Mouse (Mus musculus): Measurements from ENCODE around the gene Magi1.

DNA sequence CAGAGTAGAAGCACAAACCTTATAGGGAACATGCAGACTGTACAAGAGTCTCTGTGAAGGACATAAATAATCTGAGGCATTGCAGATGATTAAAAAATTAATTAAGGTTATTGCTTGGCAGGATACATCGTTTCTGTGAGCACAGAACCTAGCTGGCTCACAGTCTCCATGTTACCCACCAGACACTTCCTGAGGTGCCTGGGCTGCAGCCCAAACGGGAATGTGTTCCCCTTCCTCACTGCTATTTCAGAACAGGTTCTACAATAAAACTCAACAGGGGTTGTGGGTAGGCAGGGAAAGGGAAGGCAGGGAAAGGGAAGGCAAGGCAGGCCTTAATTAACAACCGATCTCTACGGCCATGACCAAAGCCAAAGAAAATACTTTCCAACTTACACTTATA is 483.3 kb downstream of the Magi1 start:
- TF ChIP-seq CTCF (IDR thresholded peaks at IDR 0.05; ENCODE audit: insufficient read depth, low read depth, low read length), result no peak
- no peak for TF ChIP-seq POLR2A (IDR thresholded peaks at IDR 0.05; ENCODE audit: insufficient read depth, low read depth, low read length)

Measured in olfactory bulb, adult 2 months (tissue).